Mouse (Mus musculus): ENCODE results near the gene Nepro. TPM values are rescaled to one million over a fixed set of nuclear protein-coding genes. Genes with fewer than 3 reads are reported as not detected.

Nepro gene
- total RNA-seq, 2 experiments from 2014 or later: 11.0 to 12.6 TPM

GRCm38 (mm10) chr16:44703458-44703857 is 20.6 kb upstream of the Nepro start:
- no peak for DNase-seq

GRCm38 (mm10) chr16:44716305-44717140 is 7.6 kb upstream of the Nepro start:
- DNase-seq: peak; percentile 20 to 41

GRCm38 (mm10) chr16:44717141-44717634 is 6.9 kb upstream of the Nepro start:
- no peak for DNase-seq

- DNase-seq: no peak
Observed at GRCm38 (mm10) chr16:44717838-44718237, 6.3 kb upstream of the Nepro start.

GRCm38 (mm10) chr16:44719349-44719748 is 4.8 kb upstream of the Nepro start:
- no peak for DNase-seq

- no peak for DNase-seq
Observed at GRCm38 (mm10) chr16:44720518-44720917, 3.6 kb upstream of the Nepro start.

- no peak for DNase-seq
Observed at GRCm38 (mm10) chr16:44722666-44723065, 1.4 kb upstream of the Nepro start.

- peak; percentile 36 to 37 for DNase-seq
Observed at GRCm38 (mm10) chr16:44724847-44725246, 746 bp downstream of the Nepro start.

- DNase-seq: peak; percentile 73 to 82
Observed at GRCm38 (mm10) chr16:44725286-44726223, 1.5 kb downstream of the Nepro start.

- DNase-seq: no peak
Observed at GRCm38 (mm10) chr16:44727525-44727924, 3.4 kb downstream of the Nepro start.

- DNase-seq: no peak
Observed at GRCm38 (mm10) chr16:44734059-44734458, 10.0 kb downstream of the Nepro start.

- no peak for DNase-seq
Observed at GRCm38 (mm10) chr16:44735676-44736075, 11.6 kb downstream of the Nepro start.

- DNase-seq: no peak
Observed at GRCm38 (mm10) chr16:44736118-44736517, 12.0 kb downstream of the Nepro start.

GRCm38 (mm10) chr16:44742753-44743152 is 18.7 kb downstream of the Nepro start:
- DNase-seq: no peak

GRCm38 (mm10) chr16:44745471-44745865 is 21.4 kb downstream of the Nepro start:
- no peak for DNase-seq

- peak; percentile 83 to 90 for DNase-seq
Observed at GRCm38 (mm10) chr16:44745866-44746562, 21.9 kb downstream of the Nepro start, which contains the start of gene Gtpbp8. TSS of gene Gtpbp8 (minus strand) at chr16:44746363.

GRCm38 (mm10) chr16:44748007-44748406 is 23.9 kb downstream of the Nepro start:
- DNase-seq: no peak

- DNase-seq: no peak
Observed at GRCm38 (mm10) chr16:44757700-44758099, 33.6 kb downstream of the Nepro start.

- DNase-seq: no peak
Observed at GRCm38 (mm10) chr16:44761811-44762210, 37.7 kb downstream of the Nepro start.

GRCm38 (mm10) chr16:44765555-44766319 is 41.6 kb downstream of the Nepro start, which contains the start of gene Cd200r1:
TSS of gene Cd200r1 (plus strand) at chr16:44765736.
- DNase-seq: no peak

- no peak for DNase-seq
Observed at GRCm38 (mm10) chr16:44766320-44766892, 42.3 kb downstream of the Nepro start.
